Mouse (Mus musculus): ENCODE measurements around the gene Srrm3. TPM values are rescaled to one million over a fixed set of nuclear protein-coding genes. Genes with fewer than 3 reads are reported as not detected.
A peak's percentile ranks its signal among the peaks of the same experiment; 100 is the strongest.

The Srrm3 gene
- polyA plus RNA-seq, 1 experiment from 2014 or later, result 49.3 TPM

- H3K4me3 ChIP-seq (replicated peaks; ENCODE audit: low read length), result peak overlapping the region; percentile 26
- H3K4me2 ChIP-seq (replicated peaks), result peak overlapping the region; percentile 54
- DNase-seq (ENCODE audit: low spot score), result peak; percentile 89
- peak; percentile 96 for ATAC-seq (ENCODE audit: low FRiP score)
- no peaks in the 10 kb centered on the region for H3K27me3 ChIP-seq (ENCODE audit: control insufficient read depth, insufficient read depth, low read length)
- H3K27ac ChIP-seq, result peak overlapping the region; percentile 91
- H3K9ac ChIP-seq, result peak overlapping the region; percentile 51
- 0% methylated on average over 30 of the region's 30 CpGs for WGBS
- H3K36me3 ChIP-seq (replicated peaks; ENCODE audit: control insufficient read depth, insufficient read depth), result peaks cover 34% of the 10 kb centered on the region
- no peaks in the 10 kb centered on the region for H3K9me3 ChIP-seq (ENCODE audit: control insufficient read depth, low read length)
- peaks cover 9% of the 10 kb centered on the region; the same call in 1 of the 2 replicates for H3K4me1 ChIP-seq (replicated peaks; ENCODE audit: control insufficient read depth, insufficient read depth, low read length)
Measured at GRCm38 (mm10) chr5:135903551-135904151, 97.0 kb downstream of the Srrm3 start.

DNA sequence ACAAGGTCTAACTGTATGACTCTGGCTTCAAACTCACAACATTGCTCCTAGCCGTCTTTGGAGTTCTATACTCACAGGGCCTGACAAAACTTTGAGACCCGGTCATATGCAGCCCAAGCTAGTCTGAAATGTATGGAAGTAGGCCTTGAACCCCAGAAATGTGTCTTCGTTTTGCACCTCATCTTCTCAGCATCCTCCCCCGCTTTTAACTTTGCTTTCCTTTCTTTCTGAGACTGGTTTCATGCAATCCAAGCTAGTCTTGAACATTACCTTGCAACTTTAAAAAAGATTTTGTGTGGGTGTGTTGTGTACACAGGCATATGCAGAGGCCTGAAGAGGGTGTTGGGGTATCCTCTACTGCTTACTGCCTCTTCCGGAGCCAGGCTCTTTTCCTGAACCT lies 97.6 kb downstream of the Srrm3 start:
- H3K27ac ChIP-seq, result peak overlapping the region; percentile 91
- DNase-seq (ENCODE audit: low spot score) (no peak), ATAC-seq (ENCODE audit: low FRiP score) (no peak)
- 0 out of 2 replicates have a peak overlapping the region, but pooled peaks have one; percentile 2 for H3K9ac ChIP-seq
- peaks cover 9% of the 10 kb centered on the region; the same call in 1 of the 2 replicates for H3K4me1 ChIP-seq (replicated peaks; ENCODE audit: control insufficient read depth, insufficient read depth, low read length)
- H3K9me3 ChIP-seq (ENCODE audit: control insufficient read depth, low read length), result no peaks in the 10 kb centered on the region
- H3K36me3 ChIP-seq (replicated peaks; ENCODE audit: control insufficient read depth, insufficient read depth), result peaks cover 40% of the 10 kb centered on the region
- H3K4me2 ChIP-seq (replicated peaks), result peak overlapping the region; percentile 54
- H3K27me3 ChIP-seq (ENCODE audit: control insufficient read depth, insufficient read depth, low read length), result no peaks in the 10 kb centered on the region
- no peak overlapping the region; the same call in 1 of the 2 replicates for H3K4me3 ChIP-seq (replicated peaks; ENCODE audit: low read length)
- WGBS, result 68% methylated on average over 5 of the region's 5 CpGs

DNA sequence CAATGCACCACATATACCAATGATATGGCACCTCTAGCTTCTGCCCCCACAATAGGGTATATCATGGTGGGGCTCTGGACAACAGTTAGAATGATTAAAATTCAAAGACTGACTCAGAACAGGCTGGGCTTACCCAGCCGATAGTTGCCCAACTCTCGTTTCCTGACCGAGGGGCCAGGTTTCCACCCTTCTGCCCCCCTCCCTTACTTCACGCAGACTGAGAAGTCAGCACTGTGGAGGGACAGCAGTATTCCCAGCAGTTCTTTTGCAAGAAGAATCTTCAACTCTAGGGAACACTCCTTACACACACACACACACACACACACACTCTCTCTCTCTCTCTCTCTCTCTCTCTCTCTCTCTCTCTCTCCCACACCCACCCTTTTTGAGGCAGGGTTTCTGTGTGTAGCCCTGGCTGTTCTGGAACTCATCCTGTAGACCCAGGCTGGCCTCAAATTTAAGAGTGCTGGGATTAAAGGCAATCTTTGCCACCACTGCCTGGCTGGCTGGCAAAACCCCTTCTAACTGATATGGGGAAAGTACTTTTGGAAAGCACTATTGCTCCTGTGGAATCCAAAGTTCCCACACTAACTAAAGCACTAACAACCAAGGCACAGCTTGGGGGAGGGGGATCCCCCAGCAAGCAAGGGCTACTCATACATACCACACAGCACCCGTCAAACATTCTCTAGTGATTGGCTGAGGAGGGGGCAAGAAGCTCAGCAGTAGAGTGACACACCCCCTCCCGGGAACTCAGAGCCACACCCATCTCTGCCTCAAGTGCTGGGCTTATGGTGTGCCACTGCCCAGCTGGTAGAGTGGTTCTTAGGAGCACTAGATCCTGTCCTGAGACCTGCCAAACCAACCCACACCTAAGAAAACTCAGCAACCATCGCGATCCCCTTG lies 98.9 kb downstream of the Srrm3 start:
- Histone ChIP-seq H3K9ac (no peak overlapping the region), H3K36me3 (replicated peaks; ENCODE audit: control insufficient read depth, insufficient read depth) (peaks cover 53% of the 10 kb centered on the region), H3K9me3 (ENCODE audit: control insufficient read depth, low read length) (no peaks in the 10 kb centered on the region), H3K4me2 (replicated peaks) (no peak overlapping the region), H3K4me1 (replicated peaks; ENCODE audit: control insufficient read depth, insufficient read depth, low read length) (peaks cover 9% of the 10 kb centered on the region; the same call in 1 of the 2 replicates), H3K4me3 (replicated peaks; ENCODE audit: low read length) (no peak overlapping the region), H3K27me3 (ENCODE audit: control insufficient read depth, insufficient read depth, low read length) (no peaks in the 10 kb centered on the region), H3K27ac (no peak overlapping the region)
- DNase-seq (ENCODE audit: low spot score) (no peak), ATAC-seq (ENCODE audit: low FRiP score) (no peak)
- WGBS, result 69% methylated on average over 8 of the region's 8 CpGs

DNA sequence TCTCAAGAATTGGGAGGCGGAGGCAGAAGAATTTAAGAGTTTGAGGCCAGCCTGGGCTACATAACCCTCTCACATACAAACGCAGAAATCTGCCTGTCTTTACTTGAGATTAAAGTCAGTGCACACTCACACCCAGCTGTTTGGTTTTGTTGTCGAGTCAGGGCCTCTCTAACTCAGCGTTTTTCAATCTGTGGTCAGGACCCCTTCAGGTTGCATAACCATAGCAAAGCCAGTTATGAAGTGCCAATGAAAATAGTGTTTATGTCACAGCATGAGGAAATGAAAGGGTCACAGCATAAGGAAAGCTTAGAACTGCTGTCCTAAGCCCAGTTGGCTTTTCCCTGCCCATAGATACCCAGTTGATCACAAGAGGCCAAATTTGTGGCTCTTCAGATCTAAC lies 100.2 kb downstream of the Srrm3 start:
- Histone ChIP-seq H3K4me1 (replicated peaks; ENCODE audit: control insufficient read depth, insufficient read depth, low read length) (peaks cover 9% of the 10 kb centered on the region; the same call in 1 of the 2 replicates), H3K27ac (no peak overlapping the region), H3K27me3 (ENCODE audit: control insufficient read depth, insufficient read depth, low read length) (no peaks in the 10 kb centered on the region), H3K4me2 (replicated peaks) (no peak overlapping the region), H3K9ac (no peak overlapping the region), H3K36me3 (replicated peaks; ENCODE audit: control insufficient read depth, insufficient read depth) (peaks cover 66% of the 10 kb centered on the region), H3K4me3 (replicated peaks; ENCODE audit: low read length) (no peak overlapping the region), H3K9me3 (ENCODE audit: control insufficient read depth, low read length) (no peaks in the 10 kb centered on the region)
- ATAC-seq (ENCODE audit: low FRiP score), result no peak
- WGBS, result 85% methylated on average over 4 of the region's 4 CpGs
- no peak for DNase-seq (ENCODE audit: low spot score)

DNA sequence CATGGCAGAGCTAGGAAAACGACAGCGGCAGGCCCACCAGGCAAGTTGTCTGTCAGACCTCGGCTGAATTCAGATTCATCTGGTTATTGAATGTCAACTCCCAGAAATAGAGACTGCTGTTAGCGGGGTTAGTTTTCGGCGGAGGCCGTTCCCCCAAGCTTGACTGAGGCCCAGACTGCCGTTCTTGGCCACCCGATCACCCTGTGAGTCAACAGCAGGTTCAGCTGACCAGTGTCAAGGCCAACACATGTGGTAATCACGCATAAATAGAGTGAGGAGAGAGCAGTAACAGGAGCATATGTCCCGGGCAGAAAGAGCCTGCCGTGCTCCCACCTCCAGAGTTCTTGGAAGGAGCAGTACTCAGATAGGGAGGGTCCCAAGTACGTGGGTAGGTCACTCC lies 100.6 kb downstream of the Srrm3 start:
- Histone ChIP-seq H3K9me3 (ENCODE audit: control insufficient read depth, low read length) (no peaks in the 10 kb centered on the region), H3K36me3 (replicated peaks; ENCODE audit: control insufficient read depth, insufficient read depth) (peaks cover 70% of the 10 kb centered on the region), H3K27me3 (ENCODE audit: control insufficient read depth, insufficient read depth, low read length) (no peaks in the 10 kb centered on the region), H3K9ac (no peak overlapping the region), H3K4me3 (replicated peaks; ENCODE audit: low read length) (no peak overlapping the region), H3K4me2 (replicated peaks) (no peak overlapping the region), H3K4me1 (replicated peaks; ENCODE audit: control insufficient read depth, insufficient read depth, low read length) (peaks cover 9% of the 10 kb centered on the region; the same call in 1 of the 2 replicates), H3K27ac (no peak overlapping the region)
- 88% methylated on average over 13 of the region's 13 CpGs for WGBS
- ATAC-seq (ENCODE audit: low FRiP score), result no peak
- no peak for DNase-seq (ENCODE audit: low spot score)

DNA sequence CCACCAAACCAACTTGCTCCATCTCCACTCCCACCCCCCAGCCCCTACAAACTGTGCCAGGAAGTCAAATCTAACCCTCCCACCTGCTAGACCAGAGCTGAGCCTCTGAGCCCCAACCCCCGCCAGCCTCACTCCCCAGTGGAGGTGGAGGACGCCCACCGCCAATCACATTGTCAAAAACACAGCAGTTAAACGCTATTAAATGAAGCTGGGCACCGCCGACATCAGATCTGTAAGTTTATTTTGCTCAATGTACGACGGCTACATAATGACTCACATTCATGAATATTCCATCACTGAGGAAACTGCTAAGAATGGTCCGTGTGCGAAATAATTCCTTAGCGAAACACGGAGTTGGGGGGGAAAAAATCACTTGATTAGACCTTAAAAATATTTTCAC lies 101.5 kb downstream of the Srrm3 start:
- H3K4me1 ChIP-seq (replicated peaks; ENCODE audit: control insufficient read depth, insufficient read depth, low read length), result peaks cover 3% of the 10 kb centered on the region; the same call in 1 of the 2 replicates
- no peak overlapping the region for H3K9ac ChIP-seq
- no peaks in the 10 kb centered on the region for H3K27me3 ChIP-seq (ENCODE audit: control insufficient read depth, insufficient read depth, low read length)
- ATAC-seq (ENCODE audit: low FRiP score) (no peak), DNase-seq (ENCODE audit: low spot score) (no peak)
- H3K36me3 ChIP-seq (replicated peaks; ENCODE audit: control insufficient read depth, insufficient read depth), result peaks cover 75% of the 10 kb centered on the region
- WGBS, result 66% methylated on average over 12 of the region's 12 CpGs
- H3K4me3 ChIP-seq (replicated peaks; ENCODE audit: low read length), result no peak overlapping the region
- no peaks in the 10 kb centered on the region for H3K9me3 ChIP-seq (ENCODE audit: control insufficient read depth, low read length)
- H3K4me2 ChIP-seq (replicated peaks), result no peak overlapping the region
- no peak overlapping the region for H3K27ac ChIP-seq

- Histone ChIP-seq H3K9me3 (ENCODE audit: control insufficient read depth, low read length) (no peaks in the 10 kb centered on the region), H3K27me3 (ENCODE audit: control insufficient read depth, insufficient read depth, low read length) (no peaks in the 10 kb centered on the region), H3K27ac (no peak overlapping the region), H3K9ac (no peak overlapping the region), H3K36me3 (replicated peaks; ENCODE audit: control insufficient read depth, insufficient read depth) (peaks cover 81% of the 10 kb centered on the region), H3K4me3 (replicated peaks; ENCODE audit: low read length) (no peak overlapping the region), H3K4me2 (replicated peaks) (no peak overlapping the region), H3K4me1 (replicated peaks; ENCODE audit: control insufficient read depth, insufficient read depth, low read length) (no peaks in the 10 kb centered on the region)
- DNase-seq (ENCODE audit: low spot score) (no peak), ATAC-seq (ENCODE audit: low FRiP score) (no peak)
- WGBS, result 94% methylated on average over 16 of the region's 16 CpGs
Measured at GRCm38 (mm10) chr5:135908989-135909388, 102.3 kb downstream of the Srrm3 start.

GRCm38 (mm10) chr5:135909646-135910045 lies 103.0 kb downstream of the Srrm3 start:
- ATAC-seq (ENCODE audit: low FRiP score), result no peak
- no peak for DNase-seq (ENCODE audit: low spot score)
- Histone ChIP-seq H3K9ac (no peak overlapping the region), H3K4me2 (replicated peaks) (no peak overlapping the region), H3K27ac (no peak overlapping the region), H3K4me1 (replicated peaks; ENCODE audit: control insufficient read depth, insufficient read depth, low read length) (no peaks in the 10 kb centered on the region), H3K36me3 (replicated peaks; ENCODE audit: control insufficient read depth, insufficient read depth) (peaks cover 85% of the 10 kb centered on the region), H3K9me3 (ENCODE audit: control insufficient read depth, low read length) (no peaks in the 10 kb centered on the region), H3K4me3 (replicated peaks; ENCODE audit: low read length) (no peak overlapping the region), H3K27me3 (ENCODE audit: control insufficient read depth, insufficient read depth, low read length) (no peaks in the 10 kb centered on the region)
- 90% methylated on average over 10 of the region's 10 CpGs for WGBS

DNA sequence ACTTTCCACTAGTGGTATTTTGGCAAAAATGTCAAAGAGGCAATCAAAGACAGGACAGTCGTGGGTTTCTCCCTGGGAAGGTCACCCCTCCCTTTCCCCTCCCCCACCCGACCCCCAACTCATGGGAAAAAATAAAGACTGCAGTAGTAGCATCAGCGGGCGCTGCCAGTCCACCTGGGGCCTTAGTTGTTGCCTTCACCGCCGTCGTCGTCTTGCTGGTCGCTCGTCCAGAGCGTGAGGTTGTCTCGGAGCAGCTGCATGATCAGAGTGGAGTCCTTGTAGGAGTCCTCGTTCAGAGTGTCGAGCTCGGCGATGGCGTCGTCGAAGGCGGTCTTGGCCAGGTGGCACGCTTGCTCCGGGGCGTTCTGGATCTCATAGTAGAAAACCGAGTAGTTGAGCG lies 104.1 kb downstream of the Srrm3 start:
- Histone ChIP-seq H3K4me1 (replicated peaks; ENCODE audit: control insufficient read depth, insufficient read depth, low read length) (no peaks in the 10 kb centered on the region), H3K9me3 (ENCODE audit: control insufficient read depth, low read length) (no peaks in the 10 kb centered on the region), H3K9ac (no peak overlapping the region), H3K36me3 (replicated peaks; ENCODE audit: control insufficient read depth, insufficient read depth) (peaks cover 84% of the 10 kb centered on the region), H3K4me2 (replicated peaks) (no peak overlapping the region), H3K27ac (no peak overlapping the region), H3K4me3 (replicated peaks; ENCODE audit: low read length) (no peak overlapping the region), H3K27me3 (ENCODE audit: control insufficient read depth, insufficient read depth, low read length) (no peaks in the 10 kb centered on the region)
- ATAC-seq (ENCODE audit: low FRiP score) (no peak), DNase-seq (ENCODE audit: low spot score) (no peak)
- WGBS, result 92% methylated on average over 25 of the region's 25 CpGs

Data from hindbrain, embryonic 14.5 days (tissue).